Mouse (Mus musculus): ENCODE measurements around the gene Rgs7. TPM values are rescaled to one million over a fixed set of nuclear protein-coding genes. Genes with fewer than 3 reads are reported as not detected.

The Rgs7 gene
- polyA plus RNA-seq, 1 experiment from 2014 or later, result 0.63 TPM

- ATAC-seq, result no peak
- no peaks in the 10 kb centered on the region for H3K4me1 ChIP-seq (replicated peaks; ENCODE audit: control insufficient read depth, insufficient read depth, low read length)
- no peak for TF ChIP-seq CTCF (IDR thresholded peaks at IDR 0.05; ENCODE audit: low read depth)
Observed at GRCm38 (mm10) chr1:175514543-175514942, 22.2 kb upstream of the Rgs7 start.

DNA sequence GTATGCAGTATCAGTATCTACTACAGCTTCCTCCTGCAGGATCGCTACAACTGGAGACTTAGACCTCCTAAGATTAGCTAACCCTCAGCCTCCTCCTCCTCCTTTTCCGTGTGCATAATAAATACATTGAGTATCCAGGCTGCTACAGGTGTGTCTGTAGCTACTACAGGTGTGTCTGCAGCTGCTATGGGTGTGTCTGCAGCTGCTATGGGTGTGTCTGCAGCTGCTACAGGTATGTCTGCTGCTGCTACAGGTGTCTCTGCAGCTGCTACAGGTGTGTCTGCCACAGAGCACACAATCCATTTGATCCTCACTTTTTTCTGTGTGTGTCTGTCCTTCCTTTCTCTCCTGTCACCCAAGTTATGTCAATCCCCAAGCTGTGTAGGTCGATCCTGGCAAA is 19.9 kb upstream of the Rgs7 start:
- Histone ChIP-seq H3K4me3 (ENCODE audit: low read depth, low read length) (no peak overlapping the region), H3K4me2 (replicated peaks; ENCODE audit: low read depth) (no peak overlapping the region; the same call in 1 of the 2 replicates), H3K27me3 (replicated peaks; ENCODE audit: control insufficient read depth, insufficient read depth, low read length) (no peaks in the 10 kb centered on the region), H3K9ac (ENCODE audit: low read depth, low read length) (no peak overlapping the region), H3K9me3 (ENCODE audit: control insufficient read depth) (no peaks in the 10 kb centered on the region), H3K27ac (ENCODE audit: low read depth, low read length) (no peak overlapping the region), H3K36me3 (ENCODE audit: control insufficient read depth, insufficient read depth) (no peaks in the 10 kb centered on the region), H3K4me1 (replicated peaks; ENCODE audit: control insufficient read depth, insufficient read depth, low read length) (no peaks in the 10 kb centered on the region)
- no peak for TF ChIP-seq CTCF (IDR thresholded peaks at IDR 0.05; ENCODE audit: low read depth)
- peak; percentile 78 for ATAC-seq
- WGBS, result 43% methylated on average over 3 of the region's 3 CpGs

More at GRCm38 (mm10) chr1:175514543-175514942, 22.2 kb upstream of the Rgs7 start:
- no peak overlapping the region for H3K4me2 ChIP-seq (replicated peaks; ENCODE audit: low read depth)
- H3K9me3 ChIP-seq (ENCODE audit: control insufficient read depth), result no peaks in the 10 kb centered on the region
- no peak overlapping the region for H3K9ac ChIP-seq (ENCODE audit: low read depth, low read length)
- no peaks in the 10 kb centered on the region for H3K27me3 ChIP-seq (replicated peaks; ENCODE audit: control insufficient read depth, insufficient read depth, low read length)
- no peaks in the 10 kb centered on the region for H3K36me3 ChIP-seq (ENCODE audit: control insufficient read depth, insufficient read depth)
- no peak overlapping the region for H3K4me3 ChIP-seq (ENCODE audit: low read depth, low read length)
- 29% methylated on average over 2 of the region's 2 CpGs for WGBS
- no peak overlapping the region for H3K27ac ChIP-seq (ENCODE audit: low read depth, low read length)

DNA sequence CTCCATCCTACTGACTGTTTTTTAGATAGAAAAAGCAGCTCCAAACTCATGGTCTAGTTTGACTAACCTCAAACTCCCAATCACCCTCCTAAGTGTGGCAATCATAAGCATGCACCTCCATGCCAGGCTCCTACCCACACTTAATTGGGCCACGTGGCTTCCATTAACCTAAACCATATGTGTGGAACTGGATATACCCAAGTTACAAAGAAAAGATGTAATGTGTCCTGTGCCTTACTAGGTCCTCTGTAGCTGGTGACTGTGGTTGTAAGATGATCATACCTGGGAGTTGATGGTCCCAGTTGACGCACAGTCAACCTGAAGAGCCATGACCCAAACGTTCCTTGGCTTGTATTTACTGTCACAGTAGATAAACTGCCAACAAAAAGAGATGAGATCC is 17.7 kb upstream of the Rgs7 start:
- no peak overlapping the region for H3K27ac ChIP-seq (ENCODE audit: low read depth, low read length)
- no peaks in the 10 kb centered on the region for H3K27me3 ChIP-seq (replicated peaks; ENCODE audit: control insufficient read depth, insufficient read depth, low read length)
- WGBS, result 76% methylated on average over 3 of the region's 3 CpGs
- no peak for TF ChIP-seq CTCF (IDR thresholded peaks at IDR 0.05; ENCODE audit: low read depth)
- no peaks in the 10 kb centered on the region for H3K36me3 ChIP-seq (ENCODE audit: control insufficient read depth, insufficient read depth)
- ATAC-seq, result no peak
- H3K9me3 ChIP-seq (ENCODE audit: control insufficient read depth), result no peaks in the 10 kb centered on the region
- no peaks in the 10 kb centered on the region for H3K4me1 ChIP-seq (replicated peaks; ENCODE audit: control insufficient read depth, insufficient read depth, low read length)
- H3K4me2 ChIP-seq (replicated peaks; ENCODE audit: low read depth), result no peak overlapping the region
- no peak overlapping the region for H3K9ac ChIP-seq (ENCODE audit: low read depth, low read length)
- no peak overlapping the region for H3K4me3 ChIP-seq (ENCODE audit: low read depth, low read length)

DNA sequence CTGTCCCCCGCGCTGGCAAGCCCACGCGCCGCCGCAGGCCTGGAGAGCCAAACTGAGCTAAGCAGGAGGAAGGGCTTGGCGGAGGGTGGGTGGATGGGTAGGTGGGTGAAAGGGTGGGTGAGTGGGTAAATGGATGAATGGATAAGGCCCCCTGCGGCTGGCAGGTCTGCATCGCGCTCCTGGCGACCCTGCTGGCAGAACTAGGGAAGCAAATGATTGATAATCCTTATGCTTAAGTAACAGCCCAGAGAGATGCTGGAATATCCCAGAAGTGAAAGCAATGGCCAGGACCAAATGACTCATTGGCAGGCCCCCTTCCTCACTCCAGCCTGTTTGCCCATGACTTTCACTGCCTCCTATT is 363 bp upstream of the Rgs7 start:
- Histone ChIP-seq H3K36me3 (ENCODE audit: control insufficient read depth, insufficient read depth) (no peaks in the 10 kb centered on the region), H3K4me1 (replicated peaks; ENCODE audit: control insufficient read depth, insufficient read depth, low read length) (no peaks in the 10 kb centered on the region), H3K9me3 (ENCODE audit: control insufficient read depth) (no peaks in the 10 kb centered on the region), H3K4me3 (ENCODE audit: low read depth, low read length) (peak overlapping the region; percentile 54), H3K27me3 (replicated peaks; ENCODE audit: control insufficient read depth, insufficient read depth, low read length) (peaks cover 12% of the 10 kb centered on the region), H3K27ac (ENCODE audit: low read depth, low read length) (no peak overlapping the region), H3K9ac (ENCODE audit: low read depth, low read length) (no peak overlapping the region), H3K4me2 (replicated peaks; ENCODE audit: low read depth) (peak overlapping the region; percentile 96)
- 2% methylated on average over 11 of the region's 11 CpGs for WGBS
- TF ChIP-seq CTCF (IDR thresholded peaks at IDR 0.05; ENCODE audit: low read depth), result no peak
- no peak for ATAC-seq

DNA sequence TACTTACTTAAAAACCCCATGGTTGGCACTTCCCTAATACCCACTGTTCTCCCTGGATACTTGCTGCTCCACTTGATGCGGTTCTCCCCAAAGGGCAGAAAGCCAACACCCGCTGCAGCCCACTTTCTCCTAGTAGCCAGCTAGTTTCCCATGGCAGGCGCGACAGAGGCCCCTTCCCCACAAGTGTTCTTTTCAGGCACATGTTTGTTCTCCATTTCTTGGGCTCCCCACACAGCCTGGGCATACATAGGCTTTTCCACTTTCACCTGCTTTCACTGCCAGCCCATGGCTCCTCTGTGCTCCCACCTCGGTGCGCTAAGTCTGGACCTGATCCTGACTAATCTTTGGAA is 814 bp downstream of the Rgs7 start:
- no peak for TF ChIP-seq CTCF (IDR thresholded peaks at IDR 0.05; ENCODE audit: low read depth)
- Histone ChIP-seq H3K36me3 (ENCODE audit: control insufficient read depth, insufficient read depth) (no peaks in the 10 kb centered on the region), H3K4me1 (replicated peaks; ENCODE audit: control insufficient read depth, insufficient read depth, low read length) (no peaks in the 10 kb centered on the region), H3K9me3 (ENCODE audit: control insufficient read depth) (no peaks in the 10 kb centered on the region), H3K4me3 (ENCODE audit: low read depth, low read length) (peak overlapping the region; percentile 54), H3K9ac (ENCODE audit: low read depth, low read length) (no peak overlapping the region), H3K27me3 (replicated peaks; ENCODE audit: control insufficient read depth, insufficient read depth, low read length) (peaks cover 12% of the 10 kb centered on the region), H3K27ac (ENCODE audit: low read depth, low read length) (no peak overlapping the region), H3K4me2 (replicated peaks; ENCODE audit: low read depth) (peak overlapping the region; percentile 96)
- ATAC-seq, result no peak
- WGBS, result 12% methylated on average over 6 of the region's 6 CpGs

- Histone ChIP-seq H3K4me2 (replicated peaks; ENCODE audit: low read depth) (no peak overlapping the region), H3K4me1 (replicated peaks; ENCODE audit: control insufficient read depth, insufficient read depth, low read length) (no peaks in the 10 kb centered on the region), H3K36me3 (ENCODE audit: control insufficient read depth, insufficient read depth) (no peaks in the 10 kb centered on the region), H3K27me3 (replicated peaks; ENCODE audit: control insufficient read depth, insufficient read depth, low read length) (no peaks in the 10 kb centered on the region), H3K27ac (ENCODE audit: low read depth, low read length) (no peak overlapping the region), H3K9me3 (ENCODE audit: control insufficient read depth) (no peaks in the 10 kb centered on the region), H3K4me3 (ENCODE audit: low read depth, low read length) (no peak overlapping the region), H3K9ac (ENCODE audit: low read depth, low read length) (no peak overlapping the region)
- WGBS, result 40% methylated on average over 4 of the region's 4 CpGs
- no peak for TF ChIP-seq CTCF (IDR thresholded peaks at IDR 0.05; ENCODE audit: low read depth)
- ATAC-seq, result no peak
Observed at GRCm38 (mm10) chr1:175485109-175485508, 7.2 kb downstream of the Rgs7 start.

GRCm38 (mm10) chr1:175473060-175473459 is 19.2 kb downstream of the Rgs7 start:
- H3K9ac ChIP-seq (ENCODE audit: low read depth, low read length), result no peak overlapping the region
- H3K4me3 ChIP-seq (ENCODE audit: low read depth, low read length), result no peak overlapping the region
- no peak overlapping the region for H3K27ac ChIP-seq (ENCODE audit: low read depth, low read length)
- no peaks in the 10 kb centered on the region for H3K4me1 ChIP-seq (replicated peaks; ENCODE audit: control insufficient read depth, insufficient read depth, low read length)
- WGBS, result 79% methylated on average over 5 of the region's 5 CpGs
- no peak overlapping the region for H3K4me2 ChIP-seq (replicated peaks; ENCODE audit: low read depth)
- ATAC-seq, result no peak
- no peaks in the 10 kb centered on the region for H3K27me3 ChIP-seq (replicated peaks; ENCODE audit: control insufficient read depth, insufficient read depth, low read length)
- H3K9me3 ChIP-seq (ENCODE audit: control insufficient read depth), result no peaks in the 10 kb centered on the region
- H3K36me3 ChIP-seq (ENCODE audit: control insufficient read depth, insufficient read depth), result no peaks in the 10 kb centered on the region
- TF ChIP-seq CTCF (IDR thresholded peaks at IDR 0.05; ENCODE audit: low read depth), result no peak
